Mouse (Mus musculus): ENCODE results near the gene Pkd2l1. TPM values are rescaled to one million over a fixed set of nuclear protein-coding genes. Genes with fewer than 3 reads are reported as not detected.

The Pkd2l1 gene
- polyA plus RNA-seq, 1 experiment from 2014 or later, result not detected

- H3K4me3 ChIP-seq (replicated peaks; ENCODE audit: low read length), result no peak overlapping the region
- H3K36me3 ChIP-seq (ENCODE audit: control insufficient read depth, insufficient read depth), result no peaks in the 10 kb centered on the region
- H3K27me3 ChIP-seq (replicated peaks; ENCODE audit: control insufficient read depth, insufficient read depth, low read length), result no peaks in the 10 kb centered on the region
- ATAC-seq, result no peak
- WGBS, result 73% methylated on average over 2 of the region's 2 CpGs
- H3K9ac ChIP-seq (replicated peaks; ENCODE audit: low read depth, low read length), result no peak overlapping the region
- H3K4me1 ChIP-seq (replicated peaks; ENCODE audit: control insufficient read depth, insufficient read depth, low read length), result no peaks in the 10 kb centered on the region
- H3K27ac ChIP-seq (ENCODE audit: low read length), result no peak overlapping the region
- no peak overlapping the region for H3K4me2 ChIP-seq (ENCODE audit: low read length)
- H3K9me3 ChIP-seq (ENCODE audit: control insufficient read depth, low read length), result no peaks in the 10 kb centered on the region
Observed at GRCm38 (mm10) chr19:44207079-44207478, 14.8 kb upstream of the Pkd2l1 start.

GRCm38 (mm10) chr19:44203015-44203564, 10.8 kb upstream of the Pkd2l1 start, which contains the start of gene Scd3:
Scd3 (plus strand) TSS chr19:44203269.
- no peaks in the 10 kb centered on the region for H3K27me3 ChIP-seq (replicated peaks; ENCODE audit: control insufficient read depth, insufficient read depth, low read length)
- no peak within 1 kb of the TSS for H3K4me2 ChIP-seq (ENCODE audit: low read length)
- no peaks in the 10 kb centered on the region for H3K36me3 ChIP-seq (ENCODE audit: control insufficient read depth, insufficient read depth)
- H3K27ac ChIP-seq (ENCODE audit: low read length), result no peak within 1 kb of the TSS
- H3K4me1 ChIP-seq (replicated peaks; ENCODE audit: control insufficient read depth, insufficient read depth, low read length), result no peaks in the 10 kb centered on the region
- no peaks in the 10 kb centered on the region for H3K9me3 ChIP-seq (ENCODE audit: control insufficient read depth, low read length)
- H3K4me3 ChIP-seq (replicated peaks; ENCODE audit: low read length), result no peak within 1 kb of the TSS
- no peak for ATAC-seq
- 95% methylated on average over 9 of the region's 9 CpGs for WGBS
- no peak within 1 kb of the TSS for H3K9ac ChIP-seq (replicated peaks; ENCODE audit: low read depth, low read length)

- H3K27me3 ChIP-seq (replicated peaks; ENCODE audit: control insufficient read depth, insufficient read depth, low read length), result no peaks in the 10 kb centered on the region
- WGBS, result 75% methylated on average over 2 of the region's 2 CpGs
- H3K4me2 ChIP-seq (ENCODE audit: low read length), result no peak overlapping the region
- no peaks in the 10 kb centered on the region for H3K36me3 ChIP-seq (ENCODE audit: control insufficient read depth, insufficient read depth)
- no peak overlapping the region for H3K4me3 ChIP-seq (replicated peaks; ENCODE audit: low read length)
- H3K27ac ChIP-seq (ENCODE audit: low read length), result no peak overlapping the region
- H3K4me1 ChIP-seq (replicated peaks; ENCODE audit: control insufficient read depth, insufficient read depth, low read length), result no peaks in the 10 kb centered on the region
- H3K9ac ChIP-seq (replicated peaks; ENCODE audit: low read depth, low read length), result no peak overlapping the region
- no peaks in the 10 kb centered on the region for H3K9me3 ChIP-seq (ENCODE audit: control insufficient read depth, low read length)
- ATAC-seq, result no peak
Observed at GRCm38 (mm10) chr19:44198964-44199363, 6.7 kb upstream of the Pkd2l1 start.

GRCm38 (mm10) chr19:44198494-44198893, 6.3 kb upstream of the Pkd2l1 start:
- Histone ChIP-seq H3K27me3 (replicated peaks; ENCODE audit: control insufficient read depth, insufficient read depth, low read length) (no peaks in the 10 kb centered on the region), H3K27ac (ENCODE audit: low read length) (no peak overlapping the region), H3K4me2 (ENCODE audit: low read length) (no peak overlapping the region), H3K4me1 (replicated peaks; ENCODE audit: control insufficient read depth, insufficient read depth, low read length) (no peaks in the 10 kb centered on the region), H3K4me3 (replicated peaks; ENCODE audit: low read length) (no peak overlapping the region), H3K9ac (replicated peaks; ENCODE audit: low read depth, low read length) (no peak overlapping the region), H3K36me3 (ENCODE audit: control insufficient read depth, insufficient read depth) (no peaks in the 10 kb centered on the region), H3K9me3 (ENCODE audit: control insufficient read depth, low read length) (no peaks in the 10 kb centered on the region)
- no peak for ATAC-seq
- 91% methylated on average over 6 of the region's 6 CpGs for WGBS

GRCm38 (mm10) chr19:44197053-44197852, 5.0 kb upstream of the Pkd2l1 start:
- Histone ChIP-seq H3K4me1 (replicated peaks; ENCODE audit: control insufficient read depth, insufficient read depth, low read length) (no peaks in the 10 kb centered on the region), H3K9ac (replicated peaks; ENCODE audit: low read depth, low read length) (no peak overlapping the region), H3K36me3 (ENCODE audit: control insufficient read depth, insufficient read depth) (no peaks in the 10 kb centered on the region), H3K4me3 (replicated peaks; ENCODE audit: low read length) (no peak overlapping the region), H3K9me3 (ENCODE audit: control insufficient read depth, low read length) (no peaks in the 10 kb centered on the region), H3K27ac (ENCODE audit: low read length) (no peak overlapping the region), H3K4me2 (ENCODE audit: low read length) (no peak overlapping the region), H3K27me3 (replicated peaks; ENCODE audit: control insufficient read depth, insufficient read depth, low read length) (no peaks in the 10 kb centered on the region)
- ATAC-seq, result no peak
- 91% methylated on average over 10 of the region's 10 CpGs for WGBS

- 9% methylated on average over 7 of the region's 7 CpGs for WGBS
- Histone ChIP-seq H3K9me3 (ENCODE audit: control insufficient read depth, low read length) (no peaks in the 10 kb centered on the region), H3K27me3 (replicated peaks; ENCODE audit: control insufficient read depth, insufficient read depth, low read length) (no peaks in the 10 kb centered on the region), H3K4me1 (replicated peaks; ENCODE audit: control insufficient read depth, insufficient read depth, low read length) (no peaks in the 10 kb centered on the region), H3K27ac (ENCODE audit: low read length) (no peak overlapping the region), H3K36me3 (ENCODE audit: control insufficient read depth, insufficient read depth) (no peaks in the 10 kb centered on the region), H3K4me3 (replicated peaks; ENCODE audit: low read length) (no peak overlapping the region), H3K4me2 (ENCODE audit: low read length) (no peak overlapping the region), H3K9ac (replicated peaks; ENCODE audit: low read depth, low read length) (no peak overlapping the region)
- peak; percentile 52; the same call in 1 of the 2 replicates for ATAC-seq
Observed at GRCm38 (mm10) chr19:44195138-44195537, 2.9 kb upstream of the Pkd2l1 start.

GRCm38 (mm10) chr19:44193906-44194305, 1.7 kb upstream of the Pkd2l1 start:
- WGBS, result 83% methylated on average over 7 of the region's 7 CpGs
- H3K36me3 ChIP-seq (ENCODE audit: control insufficient read depth, insufficient read depth), result no peaks in the 10 kb centered on the region
- H3K4me3 ChIP-seq (replicated peaks; ENCODE audit: low read length), result no peak overlapping the region
- H3K27me3 ChIP-seq (replicated peaks; ENCODE audit: control insufficient read depth, insufficient read depth, low read length), result no peaks in the 10 kb centered on the region
- no peaks in the 10 kb centered on the region for H3K4me1 ChIP-seq (replicated peaks; ENCODE audit: control insufficient read depth, insufficient read depth, low read length)
- no peaks in the 10 kb centered on the region for H3K9me3 ChIP-seq (ENCODE audit: control insufficient read depth, low read length)
- no peak overlapping the region for H3K9ac ChIP-seq (replicated peaks; ENCODE audit: low read depth, low read length)
- H3K27ac ChIP-seq (ENCODE audit: low read length), result no peak overlapping the region
- no peak for ATAC-seq
- H3K4me2 ChIP-seq (ENCODE audit: low read length), result no peak overlapping the region

GRCm38 (mm10) chr19:44189056-44189455, 3.2 kb downstream of the Pkd2l1 start:
- Histone ChIP-seq H3K27me3 (replicated peaks; ENCODE audit: control insufficient read depth, insufficient read depth, low read length) (no peaks in the 10 kb centered on the region), H3K4me1 (replicated peaks; ENCODE audit: control insufficient read depth, insufficient read depth, low read length) (no peaks in the 10 kb centered on the region), H3K36me3 (ENCODE audit: control insufficient read depth, insufficient read depth) (no peaks in the 10 kb centered on the region), H3K9me3 (ENCODE audit: control insufficient read depth, low read length) (no peaks in the 10 kb centered on the region), H3K27ac (ENCODE audit: low read length) (no peak overlapping the region), H3K4me3 (replicated peaks; ENCODE audit: low read length) (no peak overlapping the region), H3K4me2 (ENCODE audit: low read length) (no peak overlapping the region), H3K9ac (replicated peaks; ENCODE audit: low read depth, low read length) (no peak overlapping the region)
- 60% methylated on average over 4 of the region's 4 CpGs for WGBS
- ATAC-seq, result no peak

- H3K4me1 ChIP-seq (replicated peaks; ENCODE audit: control insufficient read depth, insufficient read depth, low read length), result no peaks in the 10 kb centered on the region
- 71% methylated on average over 3 of the region's 3 CpGs for WGBS
- ATAC-seq, result no peak
Observed at GRCm38 (mm10) chr19:44183968-44184367, 8.3 kb downstream of the Pkd2l1 start.

More at GRCm38 (mm10) chr19:44183968-44184367, 8.3 kb downstream of the Pkd2l1 start:
- H3K27ac ChIP-seq (ENCODE audit: low read length), result no peak overlapping the region
- H3K4me3 ChIP-seq (replicated peaks; ENCODE audit: low read length), result no peak overlapping the region
- no peak overlapping the region for H3K4me2 ChIP-seq (ENCODE audit: low read length)
- H3K9ac ChIP-seq (replicated peaks; ENCODE audit: low read depth, low read length), result no peak overlapping the region
- no peaks in the 10 kb centered on the region for H3K9me3 ChIP-seq (ENCODE audit: control insufficient read depth, low read length)
- no peaks in the 10 kb centered on the region for H3K36me3 ChIP-seq (ENCODE audit: control insufficient read depth, insufficient read depth)
- H3K27me3 ChIP-seq (replicated peaks; ENCODE audit: control insufficient read depth, insufficient read depth, low read length), result no peaks in the 10 kb centered on the region
